Mouse (Mus musculus) megakaryocyte, embryonic 14.5 days (primary cell): ENCODE measurements around the gene H2-M2.

Experiments used
- FLI1 ChIP-seq: IDR thresholded peaks from 2 replicates; pipeline ENCODE4 v1.6.1; 2012; ENCODE audit warnings: low read length, inconsistent platforms, mixed read lengths
- GATA1 ChIP-seq: IDR thresholded peaks from 3 replicates; pipeline ENCODE4 v1.6.1; 2012; ENCODE audit warnings: mixed read lengths, low read length, inconsistent platforms, borderline replicate concordance

- TF ChIP-seq GATA1 (no peak), FLI1 (no peak)
These were observed 8.7 kb upstream of the H2-M2 start, which contains the start of gene Olfr110 for GRCm38 (mm10) chr17:37491930-37492518.
